Mouse (Mus musculus) kidney, postnatal 25 days (tissue): ENCODE measurements at regions not wholly inside any gene's neighbourhood (a gene's known extent, or its start where the extent isn't known, plus 50 kb on each side); places are given as distances from the start of the nearest gene placed in this dataset.

Experiments
- DNase-seq, 2 experiments: peaks; one replicate each; pipeline ENCODE4 v3.0.0; 2021; ENCODE audit warnings: mixed read lengths in 2 of 2

GRCm38 (mm10) chr10:95124476-95124875 is 179.8 kb upstream of the Plxnc1 start:
- DNase-seq: no peak

- peak; percentile 46 to 60 for DNase-seq
Measured at GRCm38 (mm10) chr10:95120007-95120406, 175.4 kb upstream of the Plxnc1 start.

GRCm38 (mm10) chr10:95118786-95119351 is 174.2 kb upstream of the Plxnc1 start:
- DNase-seq: peak in 1 of 2 experiments; percentile 19

GRCm38 (mm10) chr10:95117731-95118212 is 173.1 kb upstream of the Plxnc1 start:
- no peak for DNase-seq

GRCm38 (mm10) chr10:95117041-95117730 is 172.6 kb upstream of the Plxnc1 start:
- peak; percentile 46 to 52 for DNase-seq

- DNase-seq: no peak
Measured at GRCm38 (mm10) chr10:95116579-95117011, 172.0 kb upstream of the Plxnc1 start.

GRCm38 (mm10) chr10:95112837-95113388 is 168.3 kb upstream of the Plxnc1 start:
- DNase-seq: no peak

GRCm38 (mm10) chr10:95112231-95112774 is 167.7 kb upstream of the Plxnc1 start:
- DNase-seq: no peak

GRCm38 (mm10) chr10:95110786-95111185 is 166.2 kb upstream of the Plxnc1 start:
- no peak for DNase-seq

- no peak for DNase-seq
Measured at GRCm38 (mm10) chr10:95109576-95109975, 164.9 kb upstream of the Plxnc1 start.

- no peak for DNase-seq
Measured at GRCm38 (mm10) chr10:95107532-95108251, 163.1 kb upstream of the Plxnc1 start.

- peak in 1 of 2 experiments; percentile 42 for DNase-seq
Measured at GRCm38 (mm10) chr10:95103808-95104207, 159.2 kb upstream of the Plxnc1 start.

GRCm38 (mm10) chr10:95102981-95103380 is 158.3 kb upstream of the Plxnc1 start:
- DNase-seq: no peak

- DNase-seq: no peak
Measured at GRCm38 (mm10) chr10:95099906-95100305, 155.3 kb upstream of the Plxnc1 start.

- no peak for DNase-seq
Measured at GRCm38 (mm10) chr10:95095847-95096246, 151.2 kb upstream of the Plxnc1 start.

- no peak for DNase-seq
Measured at GRCm38 (mm10) chr10:95094771-95095170, 150.1 kb upstream of the Plxnc1 start.

GRCm38 (mm10) chr10:95093266-95093665 is 148.6 kb upstream of the Plxnc1 start:
- DNase-seq: no peak

GRCm38 (mm10) chr10:95091086-95091485 is 146.5 kb upstream of the Plxnc1 start:
- peak in 1 of 2 experiments; percentile 8 for DNase-seq

- peak in 1 of 2 experiments; percentile 24 for DNase-seq
Measured at GRCm38 (mm10) chr10:95090641-95091040, 146.0 kb upstream of the Plxnc1 start.

- no peak for DNase-seq
Measured at GRCm38 (mm10) chr10:95090035-95090434, 145.4 kb upstream of the Plxnc1 start.

- DNase-seq: peak; percentile 78 to 79
Measured at GRCm38 (mm10) chr10:95087864-95088570, 143.4 kb upstream of the Plxnc1 start.

- no peak for DNase-seq
Measured at GRCm38 (mm10) chr10:95086755-95087154, 142.1 kb upstream of the Plxnc1 start.
